Mouse (Mus musculus): ENCODE measurements around the gene Polr2e.

GRCm38 (mm10) chr10:80053259-80053780 is 13.7 kb upstream of the Polr2e start:
- TF ChIP-seq CTCF (IDR thresholded peaks at IDR 0.05; ENCODE audit: insufficient read depth, low read length) (no peak), POLR2A (IDR thresholded peaks at IDR 0.05; ENCODE audit: borderline replicate concordance, extremely low read depth, low read depth, low read length) (peak; percentile 96)
